Mouse (Mus musculus) thymus, adult 2 months (tissue): Measurements from ENCODE around the gene Map4k3.

Experiments
- CTCF ChIP-seq: fragments of 200-500 bp; IDR thresholded peaks from 2 replicates; pipeline ENCODE4 v1.5.1; 2012; ENCODE audit warnings: mild to moderate bottlenecking, control low read depth, low read length, moderate library complexity, borderline replicate concordance; ENCODE audit not compliant: control insufficient read depth, poor library complexity, insufficient read depth; ENCODE audit errors: extremely low read depth
- POLR2A ChIP-seq: fragments of 200-500 bp; IDR thresholded peaks from 2 replicates; pipeline ENCODE4 v1.6.1; 2012; ENCODE audit warnings: mild to moderate bottlenecking, low read length, control low read depth, moderate library complexity; ENCODE audit not compliant: control insufficient read depth, poor library complexity, insufficient read depth; ENCODE audit errors: extremely low read depth

DNA sequence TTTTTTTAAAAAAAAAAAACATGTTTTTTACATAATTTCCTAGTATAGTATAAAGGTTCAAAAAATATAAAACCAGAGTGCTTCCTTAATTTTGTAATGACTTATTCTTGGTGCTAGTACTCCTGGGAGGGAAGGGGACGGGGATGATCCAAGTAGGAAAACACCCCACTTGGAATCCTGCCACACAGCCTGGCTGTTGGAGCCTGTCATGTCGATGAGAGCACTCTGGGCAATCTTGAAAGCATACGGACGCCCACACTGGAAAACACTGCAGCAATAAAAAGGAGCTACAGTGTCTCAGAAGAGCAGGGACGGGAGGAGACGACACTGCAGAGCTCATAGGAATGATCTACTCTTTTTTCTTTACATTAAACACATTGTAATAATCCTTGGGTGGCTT, 192.7 kb downstream of the Map4k3 start:
- TF ChIP-seq CTCF: no peak
- TF ChIP-seq POLR2A: no peak
